Mouse (Mus musculus): ENCODE results near the gene Tmem216. TPM values are rescaled to one million over a fixed set of nuclear protein-coding genes. Genes with fewer than 3 reads are reported as not detected.
"Not testable (repeated sequence)": the region's sequence is repeated elsewhere in the genome, so short reads cannot be mapped to it uniquely, and the experiment has no call there.

The Tmem216 gene
- polyA plus RNA-seq, 1 experiment from 2014 or later: 52.3 TPM

DNA sequence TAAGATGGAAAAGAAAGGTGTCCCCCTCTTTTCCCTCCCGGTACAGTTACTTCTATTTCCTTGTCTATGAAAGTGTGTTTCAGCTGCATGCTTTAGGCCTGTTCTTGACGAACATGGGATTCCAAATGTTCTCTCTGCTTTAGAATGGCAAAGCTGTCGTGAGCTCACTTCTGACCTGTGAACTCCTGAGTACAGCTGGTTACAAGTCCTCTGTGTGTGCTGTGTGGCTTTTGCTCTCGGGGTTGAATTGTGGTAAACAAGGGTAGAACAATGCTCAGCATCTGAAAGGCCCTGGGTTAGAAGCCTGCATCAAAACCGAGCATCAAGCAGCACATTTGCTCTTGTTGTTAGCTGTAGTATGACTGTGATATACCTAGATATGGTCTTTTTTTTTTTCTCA is 6.3 kb upstream of the Tmem216 start:
- Histone ChIP-seq H3K27me3 (no peaks in the 10 kb centered on the region), H3K27ac (replicated peaks) (no peak overlapping the region), H3K4me2 (replicated peaks) (no peak overlapping the region), H3K9ac (replicated peaks) (no peak overlapping the region), H3K4me1 (no peaks in the 10 kb centered on the region), H3K4me3 (no peak overlapping the region), H3K9me3 (no peaks in the 10 kb centered on the region), H3K36me3 (no peaks in the 10 kb centered on the region)
- ATAC-seq (ENCODE audit: low FRiP score, low read depth): no peak
- WGBS: 56% methylated on average over 5 of the region's 5 CpGs

DNA sequence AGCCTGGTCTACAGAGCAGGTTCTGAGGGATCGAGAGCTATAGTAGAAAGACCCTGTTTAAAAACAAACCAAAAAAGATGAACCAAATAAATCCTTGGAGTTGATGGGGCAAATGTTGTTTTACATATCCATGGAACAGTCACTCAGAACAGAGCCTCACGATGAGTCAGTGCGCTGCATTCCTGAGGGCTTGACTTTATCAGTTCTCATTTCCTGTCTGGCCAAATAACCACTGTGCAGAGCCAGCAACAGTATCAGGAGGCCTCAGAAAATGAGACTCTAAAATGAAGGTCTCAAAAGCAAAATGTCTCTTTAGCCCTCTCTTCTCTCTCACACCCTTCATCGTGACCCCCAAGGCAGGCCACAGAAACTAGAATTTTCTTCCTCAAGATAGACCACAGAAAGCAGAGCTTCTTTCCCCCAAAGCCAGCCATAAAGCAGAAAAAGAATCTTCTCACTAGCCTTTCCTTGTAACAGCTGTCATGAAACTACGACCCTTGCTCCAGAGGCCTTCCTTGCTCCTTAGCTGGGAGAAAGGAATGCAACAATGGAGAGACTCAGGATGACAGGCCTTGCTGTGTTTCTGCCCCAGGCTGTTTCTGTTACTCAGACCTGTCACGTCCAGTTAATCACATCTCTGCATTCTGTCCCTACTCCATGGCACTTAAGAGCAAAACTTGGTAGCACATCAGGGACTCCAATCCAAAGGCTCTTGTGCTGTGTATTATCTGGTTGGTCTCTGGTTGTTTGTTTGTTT is 5.7 kb upstream of the Tmem216 start:
- no peak overlapping the region for H3K4me3 ChIP-seq
- no peak overlapping the region for H3K9ac ChIP-seq (replicated peaks)
- H3K4me1 ChIP-seq: 0 out of 2 replicates have a peak, but pooled peaks cover under 1% of the 10 kb centered on the region
- ATAC-seq (ENCODE audit: low FRiP score, low read depth): no peak
- H3K4me2 ChIP-seq (replicated peaks): no peak overlapping the region
- no peaks in the 10 kb centered on the region for H3K27me3 ChIP-seq
- H3K36me3 ChIP-seq: no peaks in the 10 kb centered on the region
- H3K27ac ChIP-seq (replicated peaks): no peak overlapping the region
- 70% methylated on average over 6 of the region's 6 CpGs for WGBS
- no peaks in the 10 kb centered on the region for H3K9me3 ChIP-seq

DNA sequence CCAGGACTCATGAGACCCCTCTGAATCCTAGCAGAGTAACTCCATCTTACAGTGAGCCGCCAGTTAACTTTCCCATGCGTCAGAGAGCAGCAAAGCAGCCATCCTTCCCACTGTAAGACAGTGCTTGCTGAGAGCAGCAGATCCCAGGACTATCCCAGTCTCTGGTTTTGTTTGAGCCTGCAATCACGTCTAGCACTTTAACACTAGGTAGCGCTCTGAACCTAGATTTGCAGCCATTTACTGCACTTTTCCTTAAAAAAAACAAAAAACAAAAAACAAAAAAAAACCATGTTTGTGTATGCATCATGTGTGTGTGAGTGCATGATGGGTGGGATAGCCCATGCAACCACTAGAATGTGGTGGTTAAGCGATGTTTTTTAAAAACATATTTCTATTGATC is 4.1 kb upstream of the Tmem216 start:
- H3K27me3 ChIP-seq: no peaks in the 10 kb centered on the region
- H3K9me3 ChIP-seq: no peaks in the 10 kb centered on the region
- no peak for ATAC-seq (ENCODE audit: low FRiP score, low read depth)
- no peaks in the 10 kb centered on the region for H3K36me3 ChIP-seq
- WGBS: 41% methylated on average over 5 of the region's 5 CpGs
- peaks cover 11% of the 10 kb centered on the region for H3K4me1 ChIP-seq
- no peak overlapping the region for H3K4me2 ChIP-seq (replicated peaks)
- H3K27ac ChIP-seq (replicated peaks): no peak overlapping the region
- no peak overlapping the region for H3K4me3 ChIP-seq
- no peak overlapping the region for H3K9ac ChIP-seq (replicated peaks)

DNA sequence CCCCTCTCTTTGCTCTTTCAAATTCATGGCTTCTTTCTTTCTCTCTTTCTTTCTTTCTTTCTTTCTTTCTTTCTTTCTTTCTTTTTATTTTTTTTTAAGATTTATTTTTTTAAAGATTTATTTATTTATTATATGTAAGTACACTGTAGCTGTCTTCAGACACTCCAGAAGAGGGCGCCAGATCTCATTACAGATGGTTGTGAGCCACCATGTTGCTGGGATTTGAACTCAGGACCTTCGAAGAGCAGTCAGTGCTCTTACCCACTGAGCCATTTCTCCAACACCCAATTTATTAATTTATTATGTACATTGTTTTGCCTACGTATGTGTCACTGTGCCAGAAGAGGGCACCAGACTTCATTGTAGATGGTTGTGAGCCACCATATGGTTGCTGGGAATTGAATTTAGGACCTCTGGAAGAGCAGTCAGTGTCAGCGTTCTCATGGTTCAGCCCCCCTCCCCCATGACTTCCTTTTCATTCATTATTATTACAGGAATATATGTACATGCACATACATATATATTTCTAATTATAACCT is 1.9 kb upstream of the Tmem216 start:
- H3K27ac ChIP-seq (replicated peaks); H3K9me3 ChIP-seq; ATAC-seq (ENCODE audit: low FRiP score, low read depth); H3K27me3 ChIP-seq; H3K4me2 ChIP-seq (replicated peaks); H3K4me3 ChIP-seq; H3K9ac ChIP-seq (replicated peaks); H3K36me3 ChIP-seq: not testable (repeated sequence)
- peaks cover 18% of the 10 kb centered on the region for H3K4me1 ChIP-seq
- WGBS: 74% methylated on average over 4 of the region's 4 CpGs

DNA sequence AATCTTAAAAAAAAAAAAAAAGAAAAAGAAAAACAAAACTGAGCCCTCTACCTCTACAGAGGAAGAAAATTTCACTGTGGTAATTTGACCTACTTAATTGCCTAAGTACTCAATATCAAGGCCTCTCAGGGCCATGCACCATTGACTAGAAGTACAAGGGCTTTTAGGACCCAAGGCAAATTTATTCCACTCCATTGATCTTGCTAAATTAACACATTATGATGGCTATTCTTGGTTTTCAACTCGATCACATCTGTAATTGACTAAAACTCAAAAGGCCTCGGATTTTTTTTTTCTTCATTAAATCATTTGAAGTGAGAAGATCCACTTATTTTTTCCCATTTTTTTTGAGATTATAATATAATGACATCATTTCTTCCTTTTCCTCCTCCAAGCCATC is 1.4 kb upstream of the Tmem216 start:
- ATAC-seq (ENCODE audit: low FRiP score, low read depth): no peak
- H3K27ac ChIP-seq (replicated peaks): no peak overlapping the region
- no peaks in the 10 kb centered on the region for H3K27me3 ChIP-seq
- no peak overlapping the region for H3K9ac ChIP-seq (replicated peaks)
- no peak overlapping the region for H3K4me2 ChIP-seq (replicated peaks)
- peaks cover 18% of the 10 kb centered on the region for H3K4me1 ChIP-seq
- H3K9me3 ChIP-seq: no peaks in the 10 kb centered on the region
- no peak overlapping the region for H3K4me3 ChIP-seq
- 84% methylated on average over 2 of the region's 2 CpGs for WGBS
- H3K36me3 ChIP-seq: peaks cover 6% of the 10 kb centered on the region; the same call in 1 of the 2 replicates

DNA sequence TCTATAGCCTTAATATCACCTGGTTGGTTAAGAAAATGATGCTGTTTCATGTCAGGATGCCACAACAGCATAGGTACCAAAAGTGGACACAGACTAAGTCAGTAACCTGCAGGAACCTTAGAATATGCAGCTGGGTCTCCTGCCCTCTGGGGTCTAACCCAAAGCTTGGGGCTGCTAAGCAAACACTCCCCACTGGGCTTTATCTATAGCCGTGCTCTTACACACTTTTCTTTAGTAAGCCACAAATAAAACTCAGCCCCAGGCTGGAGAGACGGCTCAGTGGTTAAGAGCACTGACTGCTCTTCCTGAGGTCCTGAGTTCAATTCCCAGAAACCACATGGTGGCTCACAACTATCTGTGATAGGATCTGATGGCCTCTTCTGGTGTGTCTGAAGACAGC is 963 bp upstream of the Tmem216 start:
- no peaks in the 10 kb centered on the region for H3K9me3 ChIP-seq
- no peak for ATAC-seq (ENCODE audit: low FRiP score, low read depth)
- no peak overlapping the region for H3K9ac ChIP-seq (replicated peaks)
- 82% methylated on average over 2 of the region's 2 CpGs for WGBS
- H3K36me3 ChIP-seq: peaks cover 8% of the 10 kb centered on the region
- no peak overlapping the region for H3K4me3 ChIP-seq
- H3K27ac ChIP-seq (replicated peaks): no peak overlapping the region
- H3K27me3 ChIP-seq: no peaks in the 10 kb centered on the region
- peaks cover 18% of the 10 kb centered on the region for H3K4me1 ChIP-seq
- no peak overlapping the region for H3K4me2 ChIP-seq (replicated peaks)

DNA sequence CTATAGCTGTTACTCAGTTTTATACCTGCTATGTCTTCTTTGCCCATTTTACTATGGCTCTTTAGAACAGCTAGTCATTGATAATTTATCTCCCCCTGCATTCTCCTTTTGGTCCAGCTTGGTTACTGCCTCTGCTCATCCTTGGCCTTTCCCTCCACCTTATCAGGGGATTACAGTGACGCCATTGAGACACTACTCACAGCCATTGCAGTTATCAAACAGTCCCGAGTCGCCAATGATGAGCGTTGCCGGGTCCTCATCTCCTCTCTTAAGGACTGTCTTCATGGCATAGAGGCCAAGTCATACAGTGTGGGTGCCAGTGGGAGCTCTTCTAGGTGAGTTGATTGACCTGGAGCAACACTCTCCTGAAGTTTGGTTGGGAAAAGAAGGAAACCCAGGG is 16.6 kb downstream of the Tmem216 start:
- Histone ChIP-seq H3K27me3 (no peaks in the 10 kb centered on the region), H3K9me3 (no peaks in the 10 kb centered on the region), H3K9ac (replicated peaks) (no peak overlapping the region), H3K36me3 (peaks cover 88% of the 10 kb centered on the region), H3K4me1 (no peaks in the 10 kb centered on the region), H3K27ac (replicated peaks) (no peak overlapping the region), H3K4me2 (replicated peaks) (no peak overlapping the region), H3K4me3 (no peak overlapping the region)
- WGBS: 96% methylated on average over 5 of the region's 5 CpGs
- no peak for ATAC-seq (ENCODE audit: low FRiP score, low read depth)

DNA sequence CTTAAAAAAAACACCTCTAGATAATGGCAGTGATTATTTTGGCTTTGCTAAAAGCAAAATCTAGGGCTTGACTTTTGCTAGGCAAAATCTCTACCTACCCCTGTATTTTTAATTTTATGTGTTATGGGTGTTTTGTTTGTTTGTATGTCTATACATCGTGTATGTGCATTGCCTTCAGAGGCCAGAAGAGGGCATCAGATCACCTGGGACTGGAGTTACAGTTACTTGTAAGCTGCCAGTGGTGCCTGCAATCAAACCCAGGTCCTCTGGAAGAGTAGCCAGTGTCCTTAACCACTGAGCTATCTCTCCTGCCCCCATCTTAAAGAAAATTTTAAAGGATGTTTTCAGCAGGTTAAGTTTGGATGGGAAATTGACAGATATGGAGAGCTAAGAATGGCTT is 26.0 kb downstream of the Tmem216 start:
- Histone ChIP-seq H3K27me3 (no peaks in the 10 kb centered on the region), H3K27ac (replicated peaks) (no peak overlapping the region), H3K9ac (replicated peaks) (no peak overlapping the region), H3K4me3 (no peak overlapping the region), H3K9me3 (no peaks in the 10 kb centered on the region), H3K36me3 (peaks cover 61% of the 10 kb centered on the region), H3K4me1 (peaks cover 12% of the 10 kb centered on the region), H3K4me2 (replicated peaks) (no peak overlapping the region)
- ATAC-seq (ENCODE audit: low FRiP score, low read depth): no peak
- WGBS: 100% methylated on average over 1 of the region's 1 CpGs

DNA sequence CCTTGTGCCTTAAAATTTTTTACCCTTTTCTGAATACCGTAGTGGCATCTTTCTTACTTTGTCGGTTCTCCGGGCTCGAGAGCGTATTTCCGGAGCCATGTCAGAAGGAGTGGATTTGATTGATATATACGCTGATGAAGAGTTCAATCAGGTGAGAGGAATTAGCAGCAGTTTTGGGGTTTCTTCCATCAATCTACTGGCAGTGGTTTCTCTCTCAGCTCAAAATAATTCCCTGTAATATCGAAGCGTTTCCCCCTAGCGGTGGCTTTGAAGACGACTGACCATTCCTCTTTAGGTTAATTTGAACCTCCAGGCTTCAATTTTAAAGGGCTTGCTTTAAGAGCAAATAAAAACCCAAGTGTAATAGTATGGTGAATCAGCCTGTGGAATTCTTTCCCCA is 30.1 kb downstream of the Tmem216 start, which contains the start of gene Sdhaf2:
TSS of gene Sdhaf2 (minus strand) at position 233 of the 400 bp plus-strand sequence.
- peaks cover 25% of the 10 kb centered on the region for H3K36me3 ChIP-seq
- H3K4me3 ChIP-seq: peak within 1 kb of the TSS; percentile 97
- no peak; the same call in 1 of the 2 replicates for ATAC-seq (ENCODE audit: low FRiP score, low read depth)
- WGBS: 1% methylated on average over 11 of the region's 11 CpGs
- no peaks in the 10 kb centered on the region for H3K27me3 ChIP-seq
- H3K9ac ChIP-seq (replicated peaks): peak within 1 kb of the TSS; percentile 94
- no peaks in the 10 kb centered on the region for H3K9me3 ChIP-seq
- peak within 1 kb of the TSS; percentile 97 for H3K27ac ChIP-seq (replicated peaks)
- peaks cover 17% of the 10 kb centered on the region for H3K4me1 ChIP-seq
- H3K4me2 ChIP-seq (replicated peaks): peak within 1 kb of the TSS; percentile 67

DNA sequence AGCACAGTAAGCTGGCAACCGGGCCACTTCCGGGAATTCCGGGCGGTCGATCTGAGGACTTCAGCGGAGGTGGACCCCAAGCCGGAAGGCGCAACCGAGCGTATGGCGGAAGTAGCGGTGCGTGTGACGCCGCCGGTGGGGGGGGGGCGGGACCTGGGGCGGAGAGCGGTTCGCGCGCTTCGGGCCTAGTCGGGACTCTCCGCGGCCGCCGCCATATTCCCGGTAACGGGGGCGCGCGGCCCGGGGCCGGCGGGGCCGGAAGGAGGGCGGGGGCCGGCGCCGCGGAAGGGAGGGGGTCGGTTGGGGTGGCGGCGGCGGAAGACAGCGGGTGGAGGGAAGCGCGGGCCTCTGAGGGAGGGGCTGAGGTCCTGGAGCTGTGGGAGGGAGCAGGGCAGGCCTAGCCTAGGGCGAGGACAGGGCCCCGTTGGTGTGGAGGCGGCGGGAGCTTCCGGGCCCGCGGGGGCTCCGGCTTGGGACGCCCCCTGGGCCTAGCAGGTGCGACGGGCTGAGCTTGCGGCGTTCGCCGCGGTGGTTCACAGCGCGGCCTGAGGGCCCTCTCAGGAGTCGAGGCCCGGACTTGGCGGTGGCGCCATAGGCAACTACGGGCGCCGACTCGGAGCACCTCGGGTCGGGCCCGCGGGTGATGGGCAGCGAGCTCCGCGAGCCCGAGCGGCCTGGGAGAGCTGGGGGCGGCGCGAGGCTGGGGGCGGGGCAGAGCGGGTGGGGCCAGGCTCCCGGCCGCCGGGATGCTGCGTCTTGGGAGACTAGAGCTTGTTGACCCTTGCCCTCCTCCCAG is 30.7 kb downstream of the Tmem216 start, which contains the start of gene Cpsf7:
TSS of gene Cpsf7 (plus strand) at position 161 of the 796 bp plus-strand sequence.
- no peaks in the 10 kb centered on the region for H3K27me3 ChIP-seq
- peak; percentile 95 for ATAC-seq (ENCODE audit: low FRiP score, low read depth)
- H3K9me3 ChIP-seq: no peaks in the 10 kb centered on the region
- peak within 1 kb of the TSS; percentile 67 for H3K4me2 ChIP-seq (replicated peaks)
- H3K9ac ChIP-seq (replicated peaks): peak within 1 kb of the TSS; percentile 94
- peaks cover 19% of the 10 kb centered on the region for H3K36me3 ChIP-seq
- 1% methylated on average over 72 of the region's 93 CpGs for WGBS
- H3K4me3 ChIP-seq: peak within 1 kb of the TSS; percentile 97
- peak within 1 kb of the TSS; percentile 97 for H3K27ac ChIP-seq (replicated peaks)
- H3K4me1 ChIP-seq: peaks cover 17% of the 10 kb centered on the region

DNA sequence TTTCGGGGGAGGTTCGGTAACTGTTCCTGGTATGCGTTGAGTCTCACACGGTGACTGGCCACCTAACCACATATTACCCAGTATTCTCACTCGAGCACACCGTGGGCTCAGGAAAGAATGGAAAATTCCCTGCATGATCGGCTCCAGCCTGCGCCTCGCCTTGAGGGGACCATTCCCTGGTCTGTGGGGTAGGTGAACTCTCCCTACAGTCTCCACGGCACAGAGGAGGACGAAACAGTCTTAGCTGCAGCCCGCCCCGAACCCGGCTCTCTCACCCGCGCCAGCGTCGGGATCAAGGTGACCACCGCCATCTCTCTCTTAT is 31.3 kb downstream of the Tmem216 start:
- WGBS: under 1% methylated on average over 19 of the region's 19 CpGs
- Histone ChIP-seq H3K36me3 (peaks cover 14% of the 10 kb centered on the region), H3K9me3 (no peaks in the 10 kb centered on the region), H3K9ac (replicated peaks) (peak overlapping the region; percentile 94), H3K4me1 (peaks cover 17% of the 10 kb centered on the region), H3K4me2 (replicated peaks) (peak overlapping the region; percentile 67), H3K27me3 (no peaks in the 10 kb centered on the region), H3K27ac (replicated peaks) (peak overlapping the region; percentile 97), H3K4me3 (peak overlapping the region; percentile 97)
- ATAC-seq (ENCODE audit: low FRiP score, low read depth): no peak

DNA sequence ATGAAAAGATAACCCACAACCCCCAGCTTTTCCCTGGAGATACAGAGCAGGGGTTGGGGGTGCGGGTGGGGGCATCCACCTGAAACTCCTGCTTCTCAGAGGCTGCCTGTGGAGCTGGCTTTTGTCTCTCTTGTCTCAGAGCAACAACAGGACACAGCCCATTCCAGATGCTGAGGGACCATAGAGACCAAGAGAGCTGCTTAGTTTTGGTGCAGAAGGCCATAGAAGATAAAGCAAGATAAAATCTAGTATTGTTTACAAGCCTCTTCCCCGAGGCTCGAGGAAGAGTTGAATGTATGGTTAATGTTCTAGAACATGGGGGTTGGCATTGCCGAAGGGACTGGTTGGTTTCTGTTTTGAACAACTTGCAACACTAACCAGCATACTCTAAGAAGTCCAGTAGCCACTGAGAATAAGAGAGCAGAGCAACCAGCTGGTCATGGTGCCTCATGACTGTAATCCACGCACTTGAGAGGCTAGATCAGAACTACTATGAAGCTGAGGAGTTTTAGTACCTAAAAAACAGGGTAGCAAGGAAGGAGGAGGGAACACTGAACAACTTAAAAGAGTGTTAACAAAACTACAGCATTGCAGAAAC is 32.5 kb downstream of the Tmem216 start:
- Histone ChIP-seq H3K27ac (replicated peaks) (no peak overlapping the region), H3K36me3 (peaks cover 9% of the 10 kb centered on the region), H3K9me3 (no peaks in the 10 kb centered on the region), H3K4me1 (peaks cover 17% of the 10 kb centered on the region), H3K27me3 (no peaks in the 10 kb centered on the region), H3K4me3 (no peak overlapping the region), H3K4me2 (replicated peaks) (peak overlapping the region; percentile 67), H3K9ac (replicated peaks) (no peak overlapping the region)
- WGBS: 90% methylated on average over 5 of the region's 5 CpGs
- no peak for ATAC-seq (ENCODE audit: low FRiP score, low read depth)

All from midbrain, embryonic 12.5 days (tissue).